Mouse (Mus musculus): ENCODE data around the gene Hrc.

DNA sequence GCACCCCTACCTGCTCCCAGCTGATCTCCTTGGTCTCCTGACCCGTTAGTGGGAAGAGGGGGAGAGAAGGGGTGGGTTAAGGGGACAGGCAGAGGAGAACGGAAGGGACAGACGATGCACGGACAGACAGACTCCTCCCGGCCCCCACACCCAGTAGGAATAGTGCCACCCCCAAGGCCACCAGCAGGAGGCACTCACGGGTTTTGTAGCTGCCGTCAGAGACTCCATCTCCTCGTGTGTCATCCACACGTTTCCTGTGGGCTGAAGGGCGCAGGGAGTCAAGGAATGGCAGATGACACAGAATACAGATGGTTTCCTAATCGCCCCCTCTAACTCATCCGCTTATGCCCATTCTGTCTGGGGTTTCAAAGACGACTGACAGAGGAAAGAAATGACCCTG lies 8.5 kb downstream of the Hrc start:
- TF ChIP-seq POLR2A (IDR thresholded peaks at IDR 0.05; ENCODE audit: control insufficient read depth, extremely low read depth, insufficient read depth, low read length, poor library complexity) (no peak), CTCF (IDR thresholded peaks at IDR 0.05; ENCODE audit: borderline replicate concordance, control insufficient read depth, extremely low read depth, insufficient read depth, low read length, poor library complexity) (peak; percentile 36; the same call in 1 of the 2 replicates)

All from thymus, adult 2 months (tissue).